Mouse (Mus musculus) heart, postnatal 10 days (tissue): Measurements from ENCODE around the gene Mapkap1. TPM values are rescaled to one million over a fixed set of nuclear protein-coding genes. Genes with fewer than 3 reads are reported as not detected.

Source experiments
- DNase-seq, 2 experiments: peaks; one replicate each; pipeline ENCODE4 v3.0.0; 2021
- intact Hi-C: fragments of 180-260 bp; cut with DNase I; formaldehyde crosslinking; loops from one replicate; pipeline ENCODE4 v1.15.1; 2025
- total RNA-seq, 2 experiments: library from RNA; stranded (reverse); gene quantifications; 2 replicates each; pipeline ENCODE4 v1.2.3; 2021

Mapkap1 gene
- 10 to 100 TPM; 70.8 to 76.9 TPM for total RNA-seq

DNA sequence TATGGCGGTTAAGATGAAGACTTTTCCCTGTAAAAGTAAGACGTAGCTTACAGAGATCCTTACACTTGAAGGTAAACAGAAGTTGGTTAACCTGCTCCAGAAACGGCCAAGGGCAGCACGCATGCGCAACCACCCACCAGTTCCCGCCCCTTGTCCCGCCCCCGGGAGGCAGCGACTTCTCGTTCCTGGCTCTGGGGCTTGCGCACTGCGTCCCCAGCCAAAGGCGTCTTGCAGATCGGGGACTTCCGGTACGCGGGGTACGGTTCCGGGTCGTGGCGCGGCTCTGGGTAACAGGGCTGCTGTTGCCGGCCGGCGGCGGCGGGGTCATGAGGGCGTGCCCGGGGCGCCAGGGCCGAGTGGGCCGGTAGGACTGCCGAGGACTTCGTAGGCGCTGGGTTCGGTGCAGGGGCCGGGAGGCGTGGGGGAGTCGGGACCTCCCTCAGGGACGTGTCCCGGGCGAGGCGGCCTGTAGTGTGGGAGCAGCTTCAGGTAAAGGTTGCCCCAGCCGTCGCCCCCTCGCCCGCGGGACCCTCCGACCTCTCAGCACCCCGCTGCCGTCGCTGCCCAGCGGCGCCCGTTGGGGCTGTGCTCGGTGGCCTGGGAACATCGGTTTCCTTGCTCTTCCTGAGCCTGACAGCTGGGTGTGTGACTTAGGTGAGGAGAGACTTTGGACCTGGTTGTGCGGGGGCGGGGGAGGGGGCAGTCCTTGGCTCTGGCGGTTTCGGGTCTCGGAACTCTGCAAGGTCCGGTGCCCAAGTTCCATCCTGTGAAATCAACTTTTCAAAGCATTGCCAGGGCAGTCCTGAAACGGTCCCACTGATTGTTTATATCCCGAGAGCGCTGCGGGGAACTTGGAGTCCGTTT lies at the start of gene Mapkap1:
Gene Mapkap1 (plus strand): TSS at position 171 of the 864 bp plus-strand sequence.
- DNase-seq = peak; percentile 98 to 99
- intact Hi-C loops = loop anchor here (2.0 to 10.0 kb wide), 3 partner anchors 34 to 238 kb away; partner anchors contain the start of gene Pbx3

GRCm38 (mm10) chr2:34363678-34364077 lies 42.9 kb upstream of the Mapkap1 start:
- intact Hi-C loops = loop anchor here (5.0 kb wide), 1 partner anchor 159 kb away; no protein-coding TSS in a partner anchor
- DNase-seq = no peak

DNA sequence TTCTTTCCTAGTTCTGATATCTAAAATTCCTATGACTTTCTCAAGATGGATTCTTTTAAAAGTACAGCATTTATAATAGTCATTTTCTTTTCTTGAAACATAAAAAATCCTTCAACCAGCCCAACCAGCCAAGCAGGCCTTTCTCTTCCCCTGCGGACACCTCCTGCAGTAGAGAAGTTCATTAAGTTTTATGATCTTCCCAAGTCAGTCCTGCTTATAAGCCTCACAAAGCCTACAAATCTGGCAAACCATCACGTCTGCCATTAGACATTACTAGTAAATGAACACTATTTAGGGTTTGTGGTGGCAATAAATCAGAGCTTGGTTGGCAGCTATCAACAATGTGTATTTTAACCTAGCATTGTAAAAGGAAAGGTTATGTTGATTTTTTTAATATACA lies 39.5 kb upstream of the Mapkap1 start:
- intact Hi-C loops = no loop called here
- DNase-seq = no peak

DNA sequence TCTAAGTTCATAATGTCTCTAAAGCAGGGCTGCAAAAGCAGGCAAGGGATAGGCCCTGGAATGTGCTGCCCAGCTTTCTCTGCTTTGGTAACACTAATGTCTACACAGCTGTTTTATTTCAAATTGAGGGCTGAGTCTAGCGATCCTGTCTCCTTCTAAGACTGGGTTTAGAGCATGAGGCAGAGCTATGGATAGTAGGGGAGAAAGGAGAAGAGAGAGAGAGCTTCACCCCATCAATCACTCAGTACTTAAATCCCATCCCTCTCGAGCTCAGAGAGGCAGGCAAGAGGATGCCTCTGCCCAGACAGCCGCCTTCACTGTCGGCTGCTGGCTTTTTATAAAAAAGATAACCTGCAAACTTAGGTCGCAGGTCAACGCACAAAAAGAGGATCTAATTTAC lies 38.2 kb upstream of the Mapkap1 start:
- intact Hi-C loops = no loop called here
- peak in 1 of 2 experiments; percentile 5 for DNase-seq

DNA sequence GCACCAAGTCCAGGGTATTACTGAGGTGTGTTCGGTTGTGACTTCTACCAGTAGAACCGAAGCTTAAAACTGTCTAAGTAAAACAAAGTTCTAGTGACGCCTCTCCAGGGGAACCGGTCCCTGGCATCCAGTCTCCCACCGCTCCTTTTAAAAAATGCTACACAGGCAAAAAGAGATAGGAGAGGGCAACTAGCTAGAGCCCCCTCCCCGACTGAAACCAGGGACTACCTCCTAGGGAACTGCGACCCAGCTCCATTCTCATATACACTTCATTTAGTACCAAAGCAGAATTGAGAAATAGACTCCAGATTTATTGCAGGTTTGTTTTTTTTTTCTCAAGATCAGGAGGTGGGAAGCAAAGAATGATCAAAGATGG lies 36.2 kb upstream of the Mapkap1 start:
- intact Hi-C loops = loop anchor here (2.0 to 10.0 kb wide), 4 partner anchors 16 to 618 kb away; no protein-coding TSS in a partner anchor
- peak in 1 of 2 experiments; percentile 10 for DNase-seq

DNA sequence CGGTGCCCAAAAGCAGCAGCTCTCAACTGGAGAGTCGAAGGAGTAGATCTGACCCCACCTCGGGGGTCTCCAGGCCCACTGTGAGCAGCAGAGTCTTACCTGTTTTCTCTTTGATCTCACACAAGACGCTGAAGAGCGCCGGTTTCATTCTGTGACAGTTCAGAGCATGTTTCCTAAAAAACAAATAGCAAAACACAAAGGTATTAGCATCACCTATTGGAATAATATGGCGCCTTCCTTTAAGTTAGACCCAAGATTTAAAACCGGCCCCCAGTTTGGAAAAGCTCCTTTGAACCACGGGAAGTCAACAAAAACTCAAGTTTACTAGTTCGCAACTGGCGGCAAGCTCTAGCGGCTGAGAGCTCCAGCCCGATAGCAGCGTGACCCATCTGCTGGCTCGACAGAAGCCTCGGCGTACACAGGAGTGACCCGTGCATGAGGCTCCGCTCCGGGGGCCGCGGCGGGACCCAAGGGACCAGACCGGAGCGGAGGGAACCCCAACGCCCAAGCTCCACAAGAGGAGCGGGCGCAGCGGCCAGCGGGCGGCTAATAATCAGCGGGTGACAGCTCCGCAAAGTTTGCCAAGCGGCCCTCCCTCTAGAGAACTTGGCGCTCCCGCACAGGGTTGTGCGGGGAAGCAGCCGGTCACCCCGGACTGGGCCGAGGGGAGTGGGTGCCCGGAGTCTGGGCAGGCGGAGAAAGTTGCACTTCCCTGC lies 35.7 kb upstream of the Mapkap1 start:
- intact Hi-C loops = loop anchor here (2.0 to 10.0 kb wide), 4 partner anchors 16 to 619 kb away; no protein-coding TSS in a partner anchor
- peak; percentile 53 to 65 for DNase-seq

- intact Hi-C loops = loop anchor here (2.0 to 10.0 kb wide), 5 partner anchors 17 to 619 kb away; partner anchors contain the start of gene Mapkap1
- DNase-seq = peak; percentile 64 to 65
Observed at GRCm38 (mm10) chr2:34371441-34372304, 34.9 kb upstream of the Mapkap1 start.

GRCm38 (mm10) chr2:34372305-34373301 lies 34.0 kb upstream of the Mapkap1 start, which contains the start of gene Pbx3:
Gene Pbx3 (minus strand): TSS chr2:34373142.
- peak; percentile 97 to 98 for DNase-seq
- intact Hi-C loops = loop anchor here (2.0 to 10.0 kb wide), 4 partner anchors 34 to 620 kb away; partner anchors contain the start of gene Mapkap1

- no peak for DNase-seq
Observed at GRCm38 (mm10) chr2:34373886-34374285, 32.7 kb upstream of the Mapkap1 start.

DNA sequence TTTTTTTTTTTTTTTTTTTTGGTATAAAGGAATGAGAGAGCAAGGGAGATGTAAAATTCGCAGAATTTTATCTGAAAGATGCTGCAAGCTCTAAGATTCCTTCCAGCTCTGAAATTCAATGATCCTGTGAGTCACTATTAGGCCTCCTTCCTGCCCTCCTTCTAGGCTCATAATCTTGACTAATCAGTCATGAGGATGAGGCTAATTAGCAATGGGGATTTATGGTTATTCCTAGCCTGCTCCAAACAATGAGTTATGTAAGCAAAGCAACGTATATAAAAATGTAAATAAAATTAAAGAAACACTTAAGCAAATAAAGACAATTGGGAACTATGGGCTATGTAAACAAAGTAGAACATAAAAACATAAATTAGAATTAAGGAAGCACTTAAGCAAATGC lies 32.2 kb upstream of the Mapkap1 start:
- DNase-seq = no peak
- intact Hi-C loops = loop anchor here (5.0 to 10.0 kb wide), 3 partner anchors 122 to 622 kb away; no protein-coding TSS in a partner anchor

More at GRCm38 (mm10) chr2:34373886-34374285, 32.7 kb upstream of the Mapkap1 start:
- intact Hi-C loops = loop anchor here (2.0 to 10.0 kb wide), 4 partner anchors 33 to 622 kb away; partner anchors contain the start of gene Mapkap1

- intact Hi-C loops = loop anchor here (10.0 kb wide), 1 partner anchor 256 kb away; no protein-coding TSS in a partner anchor
Observed at GRCm38 (mm10) chr2:34378930-34379329, 27.6 kb upstream of the Mapkap1 start.

GRCm38 (mm10) chr2:34399535-34399934 lies 7.0 kb upstream of the Mapkap1 start:
- no peak for DNase-seq
- intact Hi-C loops = no loop called here

More at GRCm38 (mm10) chr2:34378930-34379329, 27.6 kb upstream of the Mapkap1 start:
- no peak for DNase-seq

GRCm38 (mm10) chr2:34407596-34407995 lies 1.0 kb downstream of the Mapkap1 start:
- DNase-seq = no peak
- intact Hi-C loops = loop anchor here (2.0 to 10.0 kb wide), 3 partner anchors 35 to 237 kb away; partner anchors contain the start of gene Pbx3

DNA sequence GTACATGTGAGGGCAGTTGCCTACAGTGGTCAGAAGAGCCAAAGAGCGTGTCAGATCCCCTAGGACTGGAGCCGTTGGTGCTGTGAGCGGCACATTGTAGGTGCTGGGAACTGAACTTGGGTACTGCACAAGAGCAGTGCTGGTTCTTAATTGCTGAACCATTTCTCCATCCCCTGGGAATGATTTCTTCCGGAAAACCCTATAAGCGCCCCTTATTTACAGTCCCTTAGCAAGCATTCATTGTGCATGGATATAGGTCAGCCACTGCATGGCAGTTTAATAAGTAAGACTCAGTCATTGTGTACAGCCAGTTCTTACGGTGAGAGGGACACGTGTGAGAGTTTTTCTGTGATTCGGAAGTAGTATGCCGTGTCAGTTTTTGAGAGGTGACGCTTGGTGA lies 1.8 kb downstream of the Mapkap1 start:
- no peak for DNase-seq
- intact Hi-C loops = loop anchor here (5.0 to 10.0 kb wide), 2 partner anchors 109 to 236 kb away; no protein-coding TSS in a partner anchor

DNA sequence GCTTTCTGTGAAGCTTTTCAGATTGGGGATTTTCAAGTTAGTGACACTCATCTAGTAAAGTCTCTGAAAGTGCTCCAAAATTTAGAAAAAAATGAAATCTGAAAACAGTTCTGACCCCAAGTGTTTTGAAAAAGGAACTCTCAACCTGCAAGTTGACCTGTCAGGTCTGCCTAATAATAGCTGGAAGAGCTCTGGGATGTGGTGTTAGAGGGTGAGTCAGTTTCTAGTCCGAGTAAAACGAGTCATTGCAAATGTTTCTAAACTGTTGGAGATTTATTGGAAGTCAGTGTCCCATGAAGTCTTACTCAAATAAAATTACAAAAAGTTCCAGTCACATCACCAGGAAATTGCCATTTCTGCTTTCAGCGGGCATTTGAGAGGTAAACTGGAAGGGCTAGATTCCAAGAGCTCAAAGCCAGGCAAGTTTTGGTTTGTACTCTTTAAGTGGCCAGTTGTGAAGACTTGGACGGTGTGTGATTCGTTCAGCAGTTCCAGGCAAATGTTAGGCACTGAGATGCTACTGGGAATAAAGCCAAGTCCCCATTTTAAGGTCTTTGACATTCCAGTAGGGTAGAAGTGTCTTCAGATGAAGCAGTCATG lies 3.3 kb downstream of the Mapkap1 start:
- DNase-seq = no peak
- intact Hi-C loops = loop anchor here (5.0 to 10.0 kb wide), 2 partner anchors 107 to 235 kb away; no protein-coding TSS in a partner anchor

GRCm38 (mm10) chr2:34420256-34420655 lies 13.7 kb downstream of the Mapkap1 start:
- intact Hi-C loops = no loop called here
- peak; percentile 7 for DNase-seq

DNA sequence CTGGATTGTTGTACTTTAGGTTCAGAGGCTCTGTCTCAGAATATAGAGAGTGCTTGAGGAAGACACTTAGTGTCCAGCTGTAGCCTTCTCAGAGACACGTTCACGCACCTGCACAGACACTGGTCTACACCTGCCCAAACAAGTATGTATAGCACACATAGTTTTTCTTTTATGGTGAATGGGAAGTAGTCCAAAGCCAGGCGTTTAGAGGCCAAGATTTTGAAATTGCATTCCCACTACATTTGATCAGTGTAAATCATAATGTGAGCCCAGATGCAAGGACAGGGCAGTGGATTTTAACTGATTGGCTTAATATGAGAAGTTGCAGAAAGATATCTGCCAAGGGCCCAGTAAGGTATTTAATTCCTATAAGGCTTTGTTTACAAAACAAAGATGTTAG lies 17.6 kb downstream of the Mapkap1 start:
- intact Hi-C loops = no loop called here
- DNase-seq = no peak
